Mouse (Mus musculus) layer of hippocampus, adult 9-10 months (tissue): ENCODE measurements around the gene Ifi27l2b.

Source experiments
- DNase-seq: peaks from one replicate; pipeline ENCODE4 v3.0.0; 2022; ENCODE audit warnings: low spot score

Gene Ifi27l2b

GRCm38 (mm10) chr12:103434861-103435260, 22.2 kb downstream of the Ifi27l2b start:
- DNase-seq = no peak

- peak; percentile 78 for DNase-seq
Measured at GRCm38 (mm10) chr12:103433986-103434731, 22.9 kb downstream of the Ifi27l2b start, which contains the start of gene Ifi27. Gene Ifi27 (plus strand): TSS chr12:103434211.

GRCm38 (mm10) chr12:103433430-103433829, 23.6 kb downstream of the Ifi27l2b start:
- DNase-seq = no peak

DNA sequence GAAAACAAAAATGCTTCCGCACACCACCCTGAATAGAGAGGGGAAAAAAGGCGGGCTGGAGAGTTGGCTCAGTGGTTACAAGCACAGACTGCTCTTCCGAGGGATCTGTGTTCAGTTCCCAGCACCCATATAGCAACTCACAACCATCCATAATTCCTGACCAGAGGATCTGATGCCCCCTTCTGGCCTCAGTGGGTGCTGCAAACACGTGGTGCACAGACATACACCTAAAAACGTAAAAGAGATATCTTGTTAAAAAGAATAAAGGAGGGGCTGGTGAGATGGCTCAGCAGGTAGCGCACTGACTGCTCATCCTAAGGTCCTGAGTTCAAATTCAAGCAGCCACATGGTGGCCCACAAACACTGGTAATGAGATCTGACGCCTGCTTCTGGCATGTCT, 30.3 kb downstream of the Ifi27l2b start:
- no peak for DNase-seq

DNA sequence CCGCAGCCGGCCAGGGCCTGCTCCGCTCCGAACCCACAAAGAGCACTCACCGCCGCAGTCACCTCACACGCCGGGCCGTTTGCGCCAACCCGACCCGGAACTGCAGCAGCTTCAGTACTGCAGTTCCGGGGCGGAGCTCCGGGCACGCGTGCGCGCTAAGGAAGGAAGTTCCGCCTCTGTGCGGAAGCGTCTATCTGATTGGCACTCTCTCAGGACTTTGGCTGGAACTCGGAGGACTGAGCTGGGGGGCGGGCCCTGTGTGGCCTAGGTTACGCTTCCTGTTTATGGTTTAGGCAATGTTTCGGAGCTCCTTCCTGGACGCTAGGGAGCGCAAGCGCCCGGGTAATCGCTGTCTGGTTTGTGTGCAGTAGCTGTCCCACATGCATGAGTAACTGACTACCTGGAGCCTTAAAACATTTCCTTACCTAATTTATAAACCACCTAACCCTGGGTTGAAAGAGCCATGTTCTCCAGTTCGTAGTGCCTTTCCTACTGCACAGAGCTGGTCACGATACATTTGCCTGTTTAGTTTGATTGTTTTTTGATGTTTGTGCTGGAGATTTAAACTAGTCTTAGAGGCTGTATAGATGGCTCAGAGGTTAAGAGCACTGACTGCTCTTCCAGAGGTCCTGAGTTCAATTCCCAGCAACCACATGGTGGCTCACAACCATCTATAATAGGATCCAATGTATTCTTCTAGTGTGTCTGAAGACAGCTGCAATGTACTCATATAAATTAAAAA, 31.1 kb downstream of the Ifi27l2b start, which contains the start of gene Ddx24:
Ddx24 (minus strand) TSS at position 102 of the 742 bp plus-strand sequence.
- DNase-seq = peak; percentile 97

GRCm38 (mm10) chr12:103425016-103425728, 31.9 kb downstream of the Ifi27l2b start:
- DNase-seq = no peak

DNA sequence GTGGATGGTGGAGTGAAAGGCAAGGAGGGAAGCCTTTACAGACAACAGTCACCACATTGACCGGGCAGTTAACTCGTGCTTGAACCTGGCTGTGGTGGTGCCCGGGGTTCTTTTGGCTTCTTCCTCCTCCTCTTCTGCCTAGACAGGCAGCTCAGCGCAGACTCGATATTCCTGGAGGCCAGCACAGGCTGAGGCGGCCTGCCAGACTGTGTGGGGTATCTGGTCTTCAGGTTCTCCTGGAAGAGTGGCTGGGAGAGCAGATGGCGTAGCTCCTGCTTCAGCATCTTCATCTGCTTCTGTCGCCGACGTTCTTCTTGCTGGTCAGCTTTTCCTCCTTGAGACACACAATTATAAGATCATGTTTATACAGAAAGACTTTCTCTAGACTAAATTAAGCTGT, 48.9 kb downstream of the Ifi27l2b start:
- DNase-seq = no peak

- no peak for DNase-seq
Measured at GRCm38 (mm10) chr12:103407720-103408119, 49.3 kb downstream of the Ifi27l2b start, which contains the start of gene 9330161L09Rik. Gene 9330161L09Rik (minus strand): TSS chr12:103407820.

- DNase-seq = no peak
Measured at GRCm38 (mm10) chr12:103404131-103404530, 52.9 kb downstream of the Ifi27l2b start.
